Mouse (Mus musculus) spleen, adult 2 months (tissue): ENCODE measurements around the gene St6galnac3. TPM values are rescaled to one million over a fixed set of nuclear protein-coding genes. Genes with fewer than 3 reads are reported as not detected.

Source experiments
- DNase-seq, 2 experiments: peaks; one replicate each; pipeline versions ENCODE4 v3.0.0 to v3.0.0-alpha.2; 2012 to 2021; ENCODE audit warnings: low spot score in 2 of 2, low read depth in 1 of 2
- H3K27ac ChIP-seq: fragments of 200-500 bp; 2 replicates; pipeline ENCODE4 v1.5.1; 2012; ENCODE audit warnings: low read length, inconsistent platforms; ENCODE audit not compliant: insufficient read depth
- H3K27me3 ChIP-seq: fragments of 200-500 bp; 2 replicates; pipeline ENCODE4 v1.6.1; 2012; ENCODE audit warnings: mild to moderate bottlenecking, moderate library complexity, low read length, inconsistent platforms; ENCODE audit not compliant: control insufficient read depth, insufficient read depth
- H3K36me3 ChIP-seq: fragments of 200-500 bp; 2 replicates; pipeline ENCODE4 v1.6.1; 2012; ENCODE audit warnings: mild to moderate bottlenecking, low read length, inconsistent platforms; ENCODE audit not compliant: control insufficient read depth, insufficient read depth
- H3K4me1 ChIP-seq: fragments of 200-500 bp; 2 replicates; pipeline ENCODE4 v1.6.1; 2011; ENCODE audit warnings: inconsistent platforms; ENCODE audit not compliant: control insufficient read depth, insufficient read depth, insufficient read length
- H3K4me3 ChIP-seq: fragments of 200-500 bp; 2 replicates; pipeline ENCODE4 v1.5.1; 2011; ENCODE audit warnings: mild to moderate bottlenecking, inconsistent platforms; ENCODE audit not compliant: insufficient read depth, insufficient read length; ENCODE audit errors: extremely low read depth
- CTCF ChIP-seq: fragments of 200-500 bp; IDR thresholded peaks from 2 replicates; pipeline ENCODE4 v1.5.1; 2011; ENCODE audit warnings: mild to moderate bottlenecking, inconsistent platforms; ENCODE audit not compliant: insufficient read depth, insufficient read length, insufficient replicate concordance; ENCODE audit errors: extremely low read depth
- POLR2A ChIP-seq: fragments of 200-500 bp; IDR thresholded peaks from 2 replicates; pipeline ENCODE4 v1.6.1; 2011; ENCODE audit warnings: low read depth, low read length, inconsistent platforms
- WGBS: fragments of 180-500 bp; shearing (Covaris S2); methylation state at CpG from one replicate; pipeline ENCODE4 v1.1.7; 2018; 5-methylcytosine and 5-hydroxymethylcytosine counted together
- polyA plus RNA-seq: library from polyadenylated mRNA; depleted of rRNA; stranded (reverse); fragments of >200 nt; gene quantifications from 2 replicates; pipeline ENCODE4 v1.2.3, GENCODE M21; 2012

St6galnac3 gene
- polyA plus RNA-seq, 1 experiment = 3.0 TPM

- no peaks in the 10 kb centered on the region for H3K4me1 ChIP-seq
- no peak for DNase-seq
- no peaks in the 10 kb centered on the region for H3K36me3 ChIP-seq
- TF ChIP-seq CTCF = no peak
- H3K27ac ChIP-seq = no peak overlapping the region
- no peaks in the 10 kb centered on the region for H3K27me3 ChIP-seq
- 92% methylated on average over 10 of the region's 10 CpGs for WGBS
- no peak overlapping the region for H3K4me3 ChIP-seq
Measured at GRCm38 (mm10) chr3:153631988-153632672, 92.8 kb downstream of the St6galnac3 start.

DNA sequence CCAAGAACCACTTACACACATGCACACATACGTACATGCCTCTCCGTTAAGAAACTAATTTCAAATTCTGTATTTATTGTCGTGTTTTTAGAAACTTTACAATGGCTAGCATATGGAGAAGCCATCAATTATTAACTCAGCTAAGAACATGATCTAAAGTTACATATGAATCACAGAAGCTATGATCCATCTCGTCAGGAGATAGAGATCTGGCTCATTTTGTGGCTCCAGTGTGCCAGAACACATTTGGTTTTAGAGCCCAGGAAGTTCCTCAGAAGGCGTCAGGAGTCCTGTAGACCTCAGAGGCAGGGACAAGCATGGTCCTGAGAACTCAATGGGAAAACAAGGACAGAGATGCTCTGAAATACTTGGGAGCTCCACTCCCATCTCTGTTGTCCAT is 98.7 kb downstream of the St6galnac3 start:
- Histone ChIP-seq H3K4me1 (no peaks in the 10 kb centered on the region), H3K27me3 (no peaks in the 10 kb centered on the region), H3K4me3 (no peak overlapping the region), H3K36me3 (no peaks in the 10 kb centered on the region), H3K27ac (no peak overlapping the region)
- TF ChIP-seq CTCF (no peak), POLR2A (no peak)
- DNase-seq = no peak
- WGBS = 91% methylated on average over 5 of the region's 5 CpGs

GRCm38 (mm10) chr3:153618976-153619375 is 106.0 kb downstream of the St6galnac3 start:
- no peak for DNase-seq
- WGBS = 92% methylated on average over 7 of the region's 7 CpGs
- no peak overlapping the region for H3K4me3 ChIP-seq
- H3K4me1 ChIP-seq = no peaks in the 10 kb centered on the region
- H3K27ac ChIP-seq = no peak overlapping the region
- H3K36me3 ChIP-seq = no peaks in the 10 kb centered on the region
- H3K27me3 ChIP-seq = no peaks in the 10 kb centered on the region
- TF ChIP-seq CTCF (no peak), POLR2A (no peak)

DNA sequence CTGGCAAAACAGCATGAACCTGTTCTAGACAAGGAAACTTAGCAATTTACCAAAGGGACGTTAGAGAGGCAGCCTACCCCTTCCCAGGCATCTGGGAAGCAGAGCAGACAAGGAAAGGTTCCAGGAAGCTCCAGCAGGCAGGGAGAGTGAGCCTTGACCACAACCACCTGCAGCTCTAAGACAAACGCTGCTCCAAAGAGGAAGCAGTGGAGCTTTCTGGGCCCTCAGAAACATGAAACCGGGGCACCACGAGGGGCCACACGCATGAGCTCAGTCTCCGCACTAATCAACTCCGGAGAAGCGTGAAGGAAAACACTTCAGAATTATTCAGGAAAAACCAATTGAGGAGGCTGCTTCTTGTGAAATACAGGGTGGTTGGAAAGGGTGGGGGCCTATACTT is 108.1 kb downstream of the St6galnac3 start:
- no peaks in the 10 kb centered on the region for H3K36me3 ChIP-seq
- H3K27ac ChIP-seq = no peak overlapping the region
- 15% methylated on average over 8 of the region's 8 CpGs for WGBS
- TF ChIP-seq CTCF (no peak), POLR2A (no peak)
- no peaks in the 10 kb centered on the region for H3K4me1 ChIP-seq
- H3K4me3 ChIP-seq = no peak overlapping the region
- no peak for DNase-seq
- H3K27me3 ChIP-seq = no peaks in the 10 kb centered on the region

- Histone ChIP-seq H3K27me3 (no peaks in the 10 kb centered on the region), H3K4me1 (no peaks in the 10 kb centered on the region), H3K4me3 (no peak overlapping the region), H3K27ac (no peak overlapping the region), H3K36me3 (no peaks in the 10 kb centered on the region)
- 96% methylated on average over 13 of the region's 13 CpGs for WGBS
- no peak for DNase-seq
- TF ChIP-seq POLR2A (no peak), CTCF (no peak)
Measured at GRCm38 (mm10) chr3:153610239-153610638, 114.7 kb downstream of the St6galnac3 start.

DNA sequence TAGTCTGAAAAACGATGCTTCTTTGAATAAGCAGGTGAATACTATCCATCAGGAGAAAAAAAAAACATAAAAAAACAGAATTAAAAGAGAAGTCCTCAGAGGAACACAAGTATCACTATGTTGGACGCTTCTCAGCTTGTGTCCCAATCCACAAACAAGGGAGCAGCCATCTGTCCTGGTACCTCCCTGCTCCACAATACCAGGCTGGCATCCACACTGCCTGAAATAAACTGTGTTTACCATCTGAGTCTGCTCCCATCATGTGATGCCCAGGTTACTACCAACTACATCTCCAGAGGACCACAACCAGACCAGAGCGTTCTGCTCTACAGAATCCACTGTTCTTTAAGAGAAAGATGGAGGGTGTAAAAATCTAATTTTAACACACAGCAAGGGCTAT is 118.6 kb downstream of the St6galnac3 start:
- no peaks in the 10 kb centered on the region for H3K27me3 ChIP-seq
- no peak overlapping the region for H3K4me3 ChIP-seq
- DNase-seq = no peak
- no peaks in the 10 kb centered on the region for H3K4me1 ChIP-seq
- no peaks in the 10 kb centered on the region for H3K36me3 ChIP-seq
- H3K27ac ChIP-seq = no peak overlapping the region
- WGBS = 89% methylated on average over 3 of the region's 3 CpGs
- TF ChIP-seq CTCF = no peak
- TF ChIP-seq POLR2A = no peak

DNA sequence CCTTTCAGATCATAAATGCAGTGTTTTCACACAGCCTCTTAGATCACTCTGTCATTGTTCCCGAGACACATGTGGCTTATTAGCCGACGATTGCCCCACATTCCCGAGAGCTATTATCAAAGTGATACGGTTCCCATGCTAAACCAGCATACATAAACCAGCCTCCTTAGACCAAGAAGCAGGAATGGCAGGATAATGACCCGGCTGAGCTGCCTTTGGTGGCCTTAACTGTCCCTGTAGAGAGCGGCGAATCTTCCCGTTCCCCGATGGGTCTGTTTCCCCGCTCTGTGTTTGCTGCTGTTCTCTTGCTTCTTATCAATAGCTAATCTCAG is 119.2 kb downstream of the St6galnac3 start:
- H3K27ac ChIP-seq = no peak overlapping the region
- TF ChIP-seq POLR2A (no peak), CTCF (no peak)
- H3K36me3 ChIP-seq = no peaks in the 10 kb centered on the region
- no peak for DNase-seq
- 93% methylated on average over 11 of the region's 11 CpGs for WGBS
- H3K4me1 ChIP-seq = no peaks in the 10 kb centered on the region
- no peaks in the 10 kb centered on the region for H3K27me3 ChIP-seq
- H3K4me3 ChIP-seq = no peak overlapping the region
